Mouse (Mus musculus) gonadal fat pad, adult 2 months (tissue): Measurements from ENCODE around the gene Arhgap10. TPM values are rescaled to one million over a fixed set of nuclear protein-coding genes. Genes with fewer than 3 reads are reported as not detected.

Experiments used
- DNase-seq: peaks from one replicate; pipeline ENCODE4 v3.0.0-alpha.2; 2012; ENCODE audit warnings: low read depth
- polyA plus RNA-seq: library from polyadenylated mRNA; depleted of rRNA; stranded (reverse); fragments of >200 nt; gene quantifications from 2 replicates; pipeline ENCODE4 v1.2.3, GENCODE M21; 2012

Arhgap10 gene
- polyA plus RNA-seq, 1 experiment = 7.6 TPM

GRCm38 (mm10) chr8:77442452-77442851, 75.3 kb downstream of the Arhgap10 start:
- DNase-seq = no peak

GRCm38 (mm10) chr8:77440913-77441312, 76.8 kb downstream of the Arhgap10 start:
- DNase-seq = no peak

- no peak for DNase-seq
Measured at GRCm38 (mm10) chr8:77440324-77440880, 77.4 kb downstream of the Arhgap10 start.

GRCm38 (mm10) chr8:77439670-77440069, 78.1 kb downstream of the Arhgap10 start:
- DNase-seq = no peak

DNA sequence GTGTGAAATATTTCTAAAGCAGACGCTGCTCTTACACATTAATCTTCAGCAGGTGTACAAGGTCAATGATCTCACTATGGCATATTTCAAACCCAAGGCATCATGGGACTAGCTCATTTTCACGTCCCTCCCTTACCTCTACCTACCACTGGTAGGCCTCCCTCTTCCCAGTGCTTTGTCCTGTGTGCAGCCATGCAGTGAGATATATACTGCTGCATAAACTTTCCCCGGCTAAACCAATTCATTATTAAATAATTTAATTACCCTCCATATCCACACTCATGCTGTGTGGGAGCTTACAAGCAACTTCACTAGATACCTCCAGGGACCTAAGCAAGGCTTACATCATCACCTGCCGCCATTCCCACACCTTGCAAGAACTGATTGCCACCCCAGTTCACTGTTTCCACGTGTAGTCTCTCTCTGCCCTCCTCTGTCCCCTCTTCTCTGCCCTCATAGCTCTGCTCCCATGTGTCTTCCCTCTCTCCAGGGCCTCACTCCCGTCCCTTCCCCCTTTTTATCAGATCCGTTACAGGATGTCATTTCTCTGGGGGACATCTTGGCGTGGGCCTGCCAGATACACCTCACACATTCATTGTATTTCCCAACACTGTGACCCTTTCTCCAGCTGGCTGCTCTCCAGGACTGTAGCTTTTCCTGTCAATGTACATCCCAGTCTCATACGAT, 79.8 kb downstream of the Arhgap10 start:
- DNase-seq = no peak

GRCm38 (mm10) chr8:77436013-77436990, 81.5 kb downstream of the Arhgap10 start:
- DNase-seq = no peak

DNA sequence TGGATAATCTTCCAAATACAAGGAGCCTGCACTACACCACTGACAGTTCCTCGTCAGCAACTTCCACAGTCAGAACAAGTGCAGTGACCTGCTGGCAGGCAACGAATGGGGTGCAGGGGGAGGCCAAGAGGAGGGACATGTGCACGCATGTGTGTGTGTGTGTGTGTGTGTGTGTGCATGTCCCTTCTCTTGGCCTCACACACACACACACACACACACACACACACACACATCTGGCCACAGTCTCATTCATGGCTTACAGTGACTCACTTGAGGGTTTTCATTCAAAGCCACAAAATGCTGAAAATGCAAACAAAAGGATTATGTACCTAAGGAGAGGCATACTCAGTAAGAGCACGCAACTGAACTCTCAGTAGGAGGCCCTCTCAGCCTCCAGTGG, 84.5 kb downstream of the Arhgap10 start:
- no peak for DNase-seq

DNA sequence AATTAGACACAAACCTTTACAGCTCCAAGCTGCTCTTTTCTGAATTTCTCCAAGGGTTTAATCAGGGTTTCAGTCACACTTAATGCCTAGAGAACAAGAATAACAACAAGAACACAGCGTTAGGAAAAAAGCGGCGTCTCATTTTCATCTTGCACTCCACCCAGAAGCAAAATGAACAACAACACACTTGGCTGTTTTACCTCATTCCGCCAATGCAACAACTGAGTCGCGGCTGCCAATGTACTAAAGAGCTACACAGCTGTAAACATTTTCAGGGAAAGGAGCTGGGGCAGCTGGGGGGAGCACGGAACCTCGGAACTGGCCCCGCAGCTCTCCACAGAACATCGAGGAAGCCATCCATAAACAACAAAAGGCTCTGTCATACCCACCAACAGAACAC, 85.0 kb downstream of the Arhgap10 start:
- no peak for DNase-seq

GRCm38 (mm10) chr8:77428420-77428819, 89.3 kb downstream of the Arhgap10 start:
- DNase-seq = no peak

DNA sequence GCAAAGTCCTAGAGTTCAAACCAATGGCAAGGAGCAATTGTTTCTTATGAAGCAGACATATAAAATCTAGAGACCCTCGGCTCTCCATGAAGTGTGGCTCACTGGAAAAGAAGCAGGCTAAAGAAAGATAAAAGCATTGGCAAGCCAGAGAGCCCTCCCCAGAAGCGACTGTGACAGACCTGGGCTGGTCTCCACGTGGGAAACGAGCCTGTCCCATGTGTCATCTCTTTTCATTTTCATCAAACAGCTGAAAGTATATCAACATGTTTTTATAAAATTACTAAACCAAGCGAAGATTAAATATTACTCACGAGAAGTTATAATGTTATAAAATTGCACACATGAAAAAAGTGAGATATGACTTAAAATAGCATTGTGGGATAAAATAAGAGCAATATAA, 89.7 kb downstream of the Arhgap10 start:
- DNase-seq = no peak

DNA sequence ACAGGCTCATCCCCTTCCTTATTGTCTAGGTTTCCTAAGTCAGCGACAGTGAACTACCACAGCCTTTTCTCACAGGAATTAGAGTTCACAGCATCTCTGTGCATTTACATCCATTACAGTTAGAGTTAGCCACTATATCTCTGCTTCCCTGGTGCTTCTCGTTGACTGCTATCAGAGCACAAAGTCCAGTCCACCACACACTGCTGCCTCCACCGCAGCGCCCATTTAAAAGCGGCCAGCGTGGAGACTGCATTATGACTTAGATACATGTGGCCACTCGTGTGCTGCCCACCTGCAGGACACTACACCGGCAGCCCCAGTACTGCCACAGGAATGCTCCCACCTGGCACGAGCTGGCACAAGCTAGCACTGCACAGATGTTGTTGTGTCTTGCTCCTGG, 90.3 kb downstream of the Arhgap10 start:
- DNase-seq = no peak

DNA sequence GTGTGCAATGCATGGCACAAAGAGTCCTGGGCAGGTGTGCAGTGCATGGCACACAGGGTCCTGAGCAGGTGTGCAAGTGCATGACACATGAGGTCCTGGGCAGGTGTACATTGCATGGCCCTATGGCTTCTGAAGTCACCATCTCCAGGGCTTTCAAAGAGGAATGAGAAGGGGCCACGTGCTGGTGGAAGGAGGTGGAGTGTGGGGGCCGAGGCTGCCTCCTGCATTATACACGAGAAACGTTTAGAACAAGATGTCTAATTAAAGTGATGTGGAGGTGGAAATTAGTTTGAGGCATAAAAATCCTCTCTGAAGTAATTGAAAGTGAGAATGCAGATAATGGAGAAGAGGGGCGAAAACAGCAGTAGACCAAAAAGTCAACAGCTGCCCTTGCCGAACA, 93.9 kb downstream of the Arhgap10 start:
- DNase-seq = no peak

DNA sequence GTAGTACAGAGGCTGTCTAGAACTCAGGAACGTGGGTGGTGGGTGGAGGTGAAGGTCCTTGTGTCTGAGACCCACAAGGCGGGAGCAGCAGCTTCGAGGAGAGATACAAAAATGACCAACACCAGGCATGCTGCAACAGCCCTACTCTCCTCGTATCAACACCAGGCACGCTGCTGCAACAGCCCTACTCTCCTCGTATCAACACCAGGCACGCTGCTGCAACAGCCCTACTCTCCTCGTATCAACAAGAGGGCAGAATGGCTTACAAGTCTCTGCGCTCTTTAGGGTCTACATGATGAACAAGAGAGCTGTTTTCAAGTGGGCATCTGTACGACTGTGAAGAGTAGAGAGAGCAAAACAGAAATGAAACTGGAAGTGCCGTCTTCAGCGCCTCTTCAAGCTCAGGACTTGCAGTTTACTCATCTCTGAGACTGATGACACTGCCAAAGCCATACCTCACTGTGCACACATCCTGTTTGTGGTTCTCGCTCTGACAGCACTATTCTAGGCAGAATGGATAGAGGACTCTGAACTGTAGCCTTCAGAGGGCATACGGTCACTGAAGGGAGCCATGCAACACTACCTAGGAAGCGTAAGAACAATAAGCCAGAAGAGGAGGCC, 95.0 kb downstream of the Arhgap10 start:
- DNase-seq = no peak

- no peak for DNase-seq
Measured at GRCm38 (mm10) chr8:77421596-77421995, 96.2 kb downstream of the Arhgap10 start.

DNA sequence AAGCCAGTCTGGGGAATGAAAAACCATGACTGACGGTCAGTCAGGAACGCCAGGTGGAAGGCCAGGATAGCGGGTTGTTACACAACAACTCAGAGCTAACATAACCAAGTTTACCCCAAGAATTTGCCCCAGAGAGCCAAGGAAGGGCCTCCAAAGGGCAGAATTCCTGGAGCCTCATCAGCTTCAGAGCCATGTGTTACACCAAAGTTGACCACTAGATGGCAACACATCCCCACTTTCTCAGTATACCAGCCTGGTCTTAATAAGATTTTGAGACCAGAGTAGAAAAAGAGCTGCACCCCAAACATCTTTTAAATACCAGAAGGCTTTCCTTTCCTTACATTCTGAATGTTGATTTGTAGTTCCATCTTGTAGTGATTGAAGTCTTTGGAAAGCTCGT, 98.0 kb downstream of the Arhgap10 start:
- no peak for DNase-seq

- DNase-seq = no peak
Measured at GRCm38 (mm10) chr8:77416738-77417137, 101.0 kb downstream of the Arhgap10 start.

GRCm38 (mm10) chr8:77416034-77416433, 101.7 kb downstream of the Arhgap10 start:
- DNase-seq = no peak

- DNase-seq = no peak
Measured at GRCm38 (mm10) chr8:77411262-77411661, 106.5 kb downstream of the Arhgap10 start.

- no peak for DNase-seq
Measured at GRCm38 (mm10) chr8:77410394-77410793, 107.4 kb downstream of the Arhgap10 start.

GRCm38 (mm10) chr8:77408527-77409215, 109.1 kb downstream of the Arhgap10 start:
- DNase-seq = peak; percentile 33

GRCm38 (mm10) chr8:77406846-77407245, 110.9 kb downstream of the Arhgap10 start:
- DNase-seq = no peak

DNA sequence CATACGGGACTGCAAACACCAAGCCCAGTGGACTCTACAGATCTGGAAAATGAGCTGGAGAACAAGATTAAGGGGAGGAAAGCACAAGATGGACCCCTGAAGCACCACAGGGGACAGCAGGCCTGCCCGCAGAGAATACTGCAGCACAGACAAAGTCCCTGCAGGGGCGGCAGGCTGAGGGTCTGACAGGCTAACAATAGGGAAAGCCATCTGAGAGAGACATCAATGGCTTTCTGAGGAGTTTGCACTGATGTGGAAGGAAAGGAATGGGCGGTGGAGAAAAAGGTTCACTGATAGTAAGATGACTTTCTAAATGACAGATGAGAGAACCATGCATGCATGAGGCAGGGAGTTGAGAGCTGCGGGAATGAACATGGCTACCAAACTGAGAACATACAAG, 111.3 kb downstream of the Arhgap10 start:
- no peak for DNase-seq
